Mouse (Mus musculus): ENCODE measurements around the gene Tuba4a. TPM values are rescaled to one million over a fixed set of nuclear protein-coding genes. Genes with fewer than 3 reads are reported as not detected.

Gene Tuba4a
- polyA plus RNA-seq, 1 experiment from 2014 or later: 200 TPM

GRCm38 (mm10) chr1:75252308-75252707 is 32.6 kb upstream of the Tuba4a start:
- TF ChIP-seq CTCF (IDR thresholded peaks at IDR 0.05): no peak
- DNase-seq (ENCODE audit: low read depth, low spot score): no peak
- CTCF ChIA-PET: interaction anchor here (1.0 to 2.0 kb wide), 14 partner anchors 9 to 201 kb away, joined by 3 to 10 read pairs (median 5); partner anchors contain the start of genes Ankzf1, Atg9a, Dnajb2 and Tuba4a
- no peaks in the 10 kb centered on the region for H3K27me3 ChIP-seq
- no peak for ATAC-seq
- in situ Hi-C loops (cut with MboI; ENCODE audit: low pct_unique_long_range_greater_than_20kb): loop anchor here (10.0 kb wide), 1 partner anchor 68 kb away; the partner anchor contains the start of gene Abcb6
- POLR2A ChIA-PET: interaction anchor here (0.5 kb wide), 1 partner anchor 114 kb away, joined by 3 read pairs; no protein-coding TSS in a partner anchor

DNA sequence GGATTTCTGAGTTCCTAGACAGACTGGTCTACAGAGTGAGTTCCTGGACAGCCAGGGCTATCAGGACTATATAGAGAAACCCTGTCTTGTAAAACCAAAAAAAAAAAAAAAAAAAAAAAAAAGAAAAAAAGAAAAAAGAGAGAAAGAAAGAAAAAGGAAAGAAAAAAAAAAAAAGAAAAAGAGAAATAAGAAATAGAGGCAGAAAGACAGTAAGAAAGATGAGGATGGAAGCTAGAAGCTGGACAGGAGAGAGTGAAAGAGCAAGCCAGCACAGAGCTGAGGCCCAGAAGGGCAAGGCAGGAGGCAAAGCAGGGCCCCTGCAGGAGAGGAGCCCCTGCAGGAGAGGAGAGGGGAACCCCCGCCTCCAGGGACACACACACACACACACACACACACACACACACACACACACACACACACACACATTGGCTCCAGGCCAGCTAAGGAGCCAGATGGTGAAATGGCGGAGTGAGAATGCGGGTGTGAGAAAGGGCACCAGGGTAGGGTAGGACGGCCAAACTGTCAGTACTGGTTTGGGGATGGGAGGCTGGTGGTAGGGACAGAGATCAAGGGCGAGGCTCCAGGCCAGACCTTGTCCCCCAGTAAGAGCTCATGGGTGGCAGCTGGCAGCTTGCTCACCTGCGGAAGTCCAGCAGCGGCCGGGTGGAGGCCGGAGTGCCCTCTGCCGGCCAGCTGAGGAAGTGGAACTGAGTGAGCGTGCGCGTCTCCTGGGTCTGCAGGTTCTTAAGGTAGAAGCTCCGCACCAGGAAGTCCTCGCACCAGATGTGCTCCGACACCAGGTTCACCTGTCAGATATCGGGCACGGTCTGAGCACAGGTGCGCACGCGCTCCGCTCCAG is 31.7 kb upstream of the Tuba4a start:
- TF ChIP-seq CTCF (IDR thresholded peaks at IDR 0.05): no peak
- ATAC-seq (no peak), DNase-seq (ENCODE audit: low read depth, low spot score) (no peak)
- no peaks in the 10 kb centered on the region for H3K27me3 ChIP-seq
- ChIA-PET CTCF (interaction anchor here (0.6 to 2.0 kb wide), 17 partner anchors 8 to 287 kb away, joined by 3 to 10 read pairs (median 3); partner anchors contain the start of genes Ankzf1, Atg9a, Dnajb2 and Tuba4a), POLR2A (interaction anchor here (0.5 to 1.1 kb wide), 2 partner anchors 70 to 113 kb away, joined by 3 to 11 read pairs; no protein-coding TSS in a partner anchor)
- in situ Hi-C loops (cut with MboI; ENCODE audit: low pct_unique_long_range_greater_than_20kb): loop anchor here (10.0 kb wide), 1 partner anchor 67 kb away; the partner anchor contains the start of gene Abcb6

DNA sequence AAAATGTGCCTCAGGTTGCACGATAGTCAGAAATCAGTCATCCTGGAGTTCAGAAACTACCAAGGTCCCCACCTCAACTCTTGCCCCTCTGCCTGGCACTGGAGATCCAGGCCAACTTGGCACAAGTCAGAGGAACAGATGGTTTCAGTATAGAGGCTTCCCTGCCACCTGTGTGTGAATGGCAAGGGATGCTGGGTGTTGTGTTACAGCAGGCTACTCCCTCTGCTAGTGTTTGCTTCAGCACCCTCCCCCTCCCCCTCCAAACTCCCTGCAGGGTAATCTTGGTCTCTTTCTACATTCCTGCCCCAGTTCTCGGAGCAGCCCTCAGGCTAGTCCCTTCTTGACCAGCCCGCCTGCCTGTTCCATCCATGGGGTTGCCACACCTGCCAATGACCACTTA is 30.8 kb upstream of the Tuba4a start:
- DNase-seq (ENCODE audit: low read depth, low spot score): no peak
- CTCF ChIA-PET: interaction anchor here (1.7 to 2.0 kb wide), 3 partner anchors 8 to 72 kb away, joined by 9 to 10 read pairs (median 9); partner anchors contain the start of gene Dnajb2
- H3K27me3 ChIP-seq: no peaks in the 10 kb centered on the region
- TF ChIP-seq CTCF (IDR thresholded peaks at IDR 0.05): no peak
- ATAC-seq: no peak
- POLR2A ChIA-PET: no interaction called here
- in situ Hi-C loops (cut with MboI; ENCODE audit: low pct_unique_long_range_greater_than_20kb): loop anchor here (10.0 kb wide), 1 partner anchor 66 kb away; the partner anchor contains the start of gene Abcb6

GRCm38 (mm10) chr1:75248041-75248772 is 28.5 kb upstream of the Tuba4a start:
- ATAC-seq (peak; percentile 73), DNase-seq (ENCODE audit: low read depth, low spot score) (peak; percentile 57)
- POLR2A ChIA-PET: interaction anchor here (0.6 to 2.0 kb wide), 2 partner anchors 12 to 37 kb away, joined by 3 to 11 read pairs; partner anchors contain the start of genes Dnajb2, Glb1l and Stk16
- CTCF ChIA-PET: interaction anchor here (1.0 to 1.2 kb wide), 2 partner anchors 14 to 34 kb away, joined by 3 to 4 read pairs; no protein-coding TSS in a partner anchor
- TF ChIP-seq CTCF (IDR thresholded peaks at IDR 0.05): no peak
- in situ Hi-C loops (cut with MboI; ENCODE audit: low pct_unique_long_range_greater_than_20kb): no loop called here
- no peaks in the 10 kb centered on the region for H3K27me3 ChIP-seq

GRCm38 (mm10) chr1:75247071-75247930 is 27.6 kb upstream of the Tuba4a start:
- DNase-seq (ENCODE audit: low read depth, low spot score) (no peak), ATAC-seq (no peak)
- no peaks in the 10 kb centered on the region for H3K27me3 ChIP-seq
- TF ChIP-seq CTCF (IDR thresholded peaks at IDR 0.05): no peak
- in situ Hi-C loops (cut with MboI; ENCODE audit: low pct_unique_long_range_greater_than_20kb): no loop called here
- POLR2A ChIA-PET: interaction anchor here (1.5 to 2.0 kb wide), 2 partner anchors 11 kb away, joined by 5 to 11 read pairs; partner anchors contain the start of gene Dnajb2
- CTCF ChIA-PET: no interaction called here

- CTCF ChIA-PET: no interaction called here
- no peak for ATAC-seq
- H3K27me3 ChIP-seq: no peaks in the 10 kb centered on the region
- DNase-seq (ENCODE audit: low read depth, low spot score): no peak
- POLR2A ChIA-PET: no interaction called here
- no peak for TF ChIP-seq CTCF (IDR thresholded peaks at IDR 0.05)
- in situ Hi-C loops (cut with MboI; ENCODE audit: low pct_unique_long_range_greater_than_20kb): no loop called here
Measured at GRCm38 (mm10) chr1:75244836-75245235, 25.2 kb upstream of the Tuba4a start.

DNA sequence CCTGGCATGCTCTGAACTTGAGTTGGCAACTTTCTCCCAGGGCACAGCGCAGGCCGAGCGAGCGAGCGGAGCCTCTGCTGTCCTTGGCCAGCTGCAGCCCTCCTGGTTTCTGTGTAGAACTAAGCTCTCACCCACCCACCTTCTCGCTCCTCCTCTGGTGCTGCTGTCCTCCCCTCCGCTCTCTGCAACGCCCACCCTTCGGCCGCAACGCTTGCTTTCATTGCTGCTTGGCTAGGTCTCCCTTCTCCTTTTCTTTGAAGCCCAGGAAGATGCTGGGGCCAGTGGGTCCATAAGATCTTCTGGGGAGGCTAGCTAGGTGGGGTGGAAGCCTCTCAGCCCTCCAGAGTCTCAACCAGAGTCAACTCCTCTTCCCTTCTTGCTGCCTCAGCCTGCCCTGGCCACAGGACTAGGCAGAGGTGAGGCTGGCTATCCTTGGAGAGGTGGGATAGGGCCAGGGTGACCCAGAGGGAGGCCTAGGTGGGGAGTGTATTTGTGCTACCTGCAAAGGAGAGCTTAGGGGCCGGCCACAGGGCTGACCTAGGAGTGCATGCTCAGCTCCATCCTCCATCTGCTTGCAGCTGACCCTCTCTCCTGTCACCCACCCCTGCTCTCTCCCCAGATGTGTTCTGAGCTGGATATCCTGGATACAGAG is 24.6 kb upstream of the Tuba4a start:
- in situ Hi-C loops (cut with MboI; ENCODE audit: low pct_unique_long_range_greater_than_20kb): no loop called here
- no peak for DNase-seq (ENCODE audit: low read depth, low spot score)
- no peak for TF ChIP-seq CTCF (IDR thresholded peaks at IDR 0.05)
- ChIA-PET POLR2A (no interaction called here), CTCF (interaction anchor here (1.0 to 1.4 kb wide), 2 partner anchors 10 kb away, joined by 3 read pairs; no protein-coding TSS in a partner anchor)
- no peaks in the 10 kb centered on the region for H3K27me3 ChIP-seq
- no peak for ATAC-seq

DNA sequence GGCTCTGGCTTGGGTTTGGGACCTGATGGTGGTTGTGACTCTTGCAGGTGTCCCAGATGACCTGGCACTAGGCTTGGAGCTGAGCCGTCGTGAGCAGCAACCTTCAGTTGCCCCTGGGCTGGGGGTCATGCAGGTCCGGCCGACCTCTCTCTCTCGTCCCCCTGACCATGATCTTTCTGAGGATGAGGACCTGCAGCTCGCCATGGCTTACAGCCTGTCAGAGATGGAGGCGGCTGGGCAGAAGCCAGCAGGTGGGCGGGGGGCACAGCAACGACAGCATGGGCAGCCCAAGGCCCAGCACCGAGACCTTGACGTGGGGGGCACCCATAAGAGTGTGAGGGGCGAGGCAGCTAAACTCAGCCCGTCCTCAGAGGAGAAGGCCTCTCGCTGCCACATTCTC is 23.7 kb upstream of the Tuba4a start:
- ATAC-seq (no peak), DNase-seq (ENCODE audit: low read depth, low spot score) (no peak)
- ChIA-PET CTCF (interaction anchor here (1.0 to 1.6 kb wide), 3 partner anchors 8 to 10 kb away, joined by 3 to 9 read pairs (median 3); no protein-coding TSS in a partner anchor), POLR2A (no interaction called here)
- TF ChIP-seq CTCF (IDR thresholded peaks at IDR 0.05): no peak
- in situ Hi-C loops (cut with MboI; ENCODE audit: low pct_unique_long_range_greater_than_20kb): no loop called here
- no peaks in the 10 kb centered on the region for H3K27me3 ChIP-seq

- CTCF ChIA-PET: no interaction called here
- ATAC-seq (no peak), DNase-seq (ENCODE audit: low read depth, low spot score) (no peak)
- POLR2A ChIA-PET: no interaction called here
- no peaks in the 10 kb centered on the region for H3K27me3 ChIP-seq
- TF ChIP-seq CTCF (IDR thresholded peaks at IDR 0.05): no peak
- in situ Hi-C loops (cut with MboI; ENCODE audit: low pct_unique_long_range_greater_than_20kb): no loop called here
Measured at GRCm38 (mm10) chr1:75239591-75239990, 19.9 kb upstream of the Tuba4a start.
